Mouse (Mus musculus): ENCODE measurements around the gene Abcb9. TPM values are rescaled to one million over a fixed set of nuclear protein-coding genes. Genes with fewer than 3 reads are reported as not detected.

Abcb9 gene
- polyA plus RNA-seq, 1 experiment = 34.7 TPM

- 36% methylated on average over 12 of the region's 12 CpGs for WGBS
- no peak overlapping the region for H3K4me3 ChIP-seq (replicated peaks; ENCODE audit: insufficient read depth, low read depth, low read length)
- TF ChIP-seq POLR2A (IDR thresholded peaks at IDR 0.05; ENCODE audit: borderline replicate concordance, insufficient read depth, low read length) (no peak), CTCF (IDR thresholded peaks at IDR 0.05; ENCODE audit: borderline replicate concordance, insufficient read depth, low read depth, low read length) (no peak)
- no peak overlapping the region; the same call in 1 of the 2 replicates for H3K27ac ChIP-seq (ENCODE audit: insufficient read depth, low read length)
- no peaks in the 10 kb centered on the region for H3K27me3 ChIP-seq (ENCODE audit: control insufficient read depth, insufficient read depth, low read length)
- H3K4me1 ChIP-seq (ENCODE audit: control insufficient read depth, insufficient read depth, low read length) = peaks cover 62% of the 10 kb centered on the region
- DNase-seq = peak; percentile 54 to 63
These were observed 76.0 kb downstream of the Abcb9 start for GRCm38 (mm10) chr5:124019348-124020216.

DNA sequence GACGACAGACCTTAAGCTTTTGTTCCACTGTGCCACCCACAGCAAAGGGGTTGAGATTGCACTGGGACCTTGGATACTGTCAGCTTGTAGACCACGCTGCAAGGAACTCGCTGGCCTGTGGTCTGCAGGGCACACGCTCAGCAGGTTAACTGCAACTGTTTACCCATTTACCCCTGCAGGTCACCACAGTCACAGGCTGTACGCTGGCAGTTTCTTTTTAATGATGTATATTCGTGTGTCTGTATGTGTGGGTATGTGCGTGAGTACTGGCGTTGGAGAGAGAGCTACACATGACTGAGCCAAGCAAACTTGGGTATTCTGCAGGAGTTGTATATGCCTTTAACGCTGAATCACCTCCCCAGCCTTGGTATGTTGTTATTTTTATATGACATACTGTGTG lies 76.9 kb downstream of the Abcb9 start:
- H3K27me3 ChIP-seq (ENCODE audit: control insufficient read depth, insufficient read depth, low read length) = no peaks in the 10 kb centered on the region
- DNase-seq = no peak
- no peak overlapping the region for H3K4me3 ChIP-seq (replicated peaks; ENCODE audit: insufficient read depth, low read depth, low read length)
- H3K4me1 ChIP-seq (ENCODE audit: control insufficient read depth, insufficient read depth, low read length) = peaks cover 59% of the 10 kb centered on the region
- 71% methylated on average over 9 of the region's 9 CpGs for WGBS
- H3K27ac ChIP-seq (ENCODE audit: insufficient read depth, low read length) = no peak overlapping the region; the same call in 1 of the 2 replicates
- TF ChIP-seq CTCF (IDR thresholded peaks at IDR 0.05; ENCODE audit: borderline replicate concordance, insufficient read depth, low read depth, low read length) (no peak), POLR2A (IDR thresholded peaks at IDR 0.05; ENCODE audit: borderline replicate concordance, insufficient read depth, low read length) (no peak)

- Histone ChIP-seq H3K27ac (ENCODE audit: insufficient read depth, low read length) (no peak overlapping the region), H3K4me1 (ENCODE audit: control insufficient read depth, insufficient read depth, low read length) (peaks cover 64% of the 10 kb centered on the region), H3K4me3 (replicated peaks; ENCODE audit: insufficient read depth, low read depth, low read length) (no peak overlapping the region), H3K27me3 (ENCODE audit: control insufficient read depth, insufficient read depth, low read length) (no peaks in the 10 kb centered on the region)
- WGBS = 28% methylated on average over 9 of the region's 9 CpGs
- no peak for DNase-seq
- TF ChIP-seq POLR2A (IDR thresholded peaks at IDR 0.05; ENCODE audit: borderline replicate concordance, insufficient read depth, low read length) = no peak
- TF ChIP-seq CTCF (IDR thresholded peaks at IDR 0.05; ENCODE audit: borderline replicate concordance, insufficient read depth, low read depth, low read length) = no peak
These were observed 77.7 kb downstream of the Abcb9 start for GRCm38 (mm10) chr5:124017941-124018340.

DNA sequence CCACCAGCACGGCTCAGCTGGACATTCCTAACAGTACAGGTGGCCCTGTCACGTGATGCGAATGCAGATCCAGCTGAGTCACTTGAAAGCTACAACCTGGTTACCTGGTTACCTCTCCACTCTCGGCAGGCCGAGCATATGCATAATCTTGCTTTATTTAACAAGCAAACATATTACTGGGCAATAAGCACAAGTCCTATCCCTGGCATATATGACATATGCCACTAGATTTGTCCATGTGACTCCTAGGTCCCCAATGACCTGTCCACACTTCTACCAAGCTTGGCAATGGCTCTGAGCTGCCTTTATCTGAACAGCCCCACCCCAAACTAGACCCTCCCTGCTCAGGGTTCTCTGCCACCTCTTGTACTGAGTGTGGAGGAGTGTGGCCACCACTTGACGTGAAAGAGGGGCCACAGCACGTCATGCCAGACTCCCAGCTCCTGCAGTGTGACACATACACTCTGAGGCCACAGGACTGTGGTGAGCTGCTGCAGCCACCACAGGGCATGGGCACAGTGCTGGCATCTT lies 79.2 kb downstream of the Abcb9 start:
- no peak overlapping the region for H3K27ac ChIP-seq (ENCODE audit: insufficient read depth, low read length)
- peaks cover 70% of the 10 kb centered on the region for H3K4me1 ChIP-seq (ENCODE audit: control insufficient read depth, insufficient read depth, low read length)
- H3K27me3 ChIP-seq (ENCODE audit: control insufficient read depth, insufficient read depth, low read length) = no peaks in the 10 kb centered on the region
- DNase-seq = peak in 1 of 2 experiments; percentile 40
- WGBS = 34% methylated on average over 7 of the region's 7 CpGs
- H3K4me3 ChIP-seq (replicated peaks; ENCODE audit: insufficient read depth, low read depth, low read length) = no peak overlapping the region
- TF ChIP-seq CTCF (IDR thresholded peaks at IDR 0.05; ENCODE audit: borderline replicate concordance, insufficient read depth, low read depth, low read length) (no peak), POLR2A (IDR thresholded peaks at IDR 0.05; ENCODE audit: borderline replicate concordance, insufficient read depth, low read length) (no peak)

GRCm38 (mm10) chr5:124015727-124016126 lies 79.9 kb downstream of the Abcb9 start:
- no peak overlapping the region for H3K27ac ChIP-seq (ENCODE audit: insufficient read depth, low read length)
- H3K27me3 ChIP-seq (ENCODE audit: control insufficient read depth, insufficient read depth, low read length) = no peaks in the 10 kb centered on the region
- TF ChIP-seq CTCF (IDR thresholded peaks at IDR 0.05; ENCODE audit: borderline replicate concordance, insufficient read depth, low read depth, low read length) = no peak
- no peak for TF ChIP-seq POLR2A (IDR thresholded peaks at IDR 0.05; ENCODE audit: borderline replicate concordance, insufficient read depth, low read length)
- no peak overlapping the region for H3K4me3 ChIP-seq (replicated peaks; ENCODE audit: insufficient read depth, low read depth, low read length)
- peaks cover 72% of the 10 kb centered on the region for H3K4me1 ChIP-seq (ENCODE audit: control insufficient read depth, insufficient read depth, low read length)
- DNase-seq = peak in 1 of 2 experiments; percentile 23
- WGBS = 36% methylated on average over 2 of the region's 2 CpGs

DNA sequence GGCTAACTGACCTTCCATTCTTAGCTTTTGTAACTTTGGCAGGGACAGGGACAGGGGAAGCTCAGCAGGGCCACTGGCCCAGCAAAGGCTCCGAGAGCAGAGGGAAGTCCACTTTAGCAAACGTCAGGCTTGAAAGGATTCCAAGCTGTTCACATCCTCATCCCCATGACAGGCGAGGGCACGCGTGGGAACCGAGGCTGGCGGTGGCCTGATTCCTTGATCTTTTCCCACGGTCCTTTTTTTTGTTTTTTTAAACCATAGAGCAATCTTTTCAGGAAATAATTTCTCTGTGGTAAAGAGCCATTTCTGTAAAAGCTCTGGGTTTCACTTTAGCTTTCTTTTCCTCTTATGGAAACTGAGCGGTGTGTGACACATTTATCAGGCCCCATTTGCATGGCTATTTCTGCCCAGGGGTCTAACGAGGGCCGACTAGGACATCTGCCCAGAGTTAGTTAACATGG lies 80.8 kb downstream of the Abcb9 start:
- 12% methylated on average over 11 of the region's 11 CpGs for WGBS

GRCm38 (mm10) chr5:124014180-124014579 lies 81.4 kb downstream of the Abcb9 start:
- WGBS = 32% methylated on average over 3 of the region's 3 CpGs
- TF ChIP-seq POLR2A (IDR thresholded peaks at IDR 0.05; ENCODE audit: borderline replicate concordance, insufficient read depth, low read length) = no peak
- no peak for TF ChIP-seq CTCF (IDR thresholded peaks at IDR 0.05; ENCODE audit: borderline replicate concordance, insufficient read depth, low read depth, low read length)
- Histone ChIP-seq H3K27me3 (ENCODE audit: control insufficient read depth, insufficient read depth, low read length) (no peaks in the 10 kb centered on the region), H3K27ac (ENCODE audit: insufficient read depth, low read length) (no peak overlapping the region), H3K4me3 (replicated peaks; ENCODE audit: insufficient read depth, low read depth, low read length) (no peak overlapping the region), H3K4me1 (ENCODE audit: control insufficient read depth, insufficient read depth, low read length) (peaks cover 60% of the 10 kb centered on the region)
- no peak for DNase-seq

More for the DNA sequence above, 80.8 kb downstream of the Abcb9 start:
- no peaks in the 10 kb centered on the region for H3K27me3 ChIP-seq (ENCODE audit: control insufficient read depth, insufficient read depth, low read length)
- H3K27ac ChIP-seq (ENCODE audit: insufficient read depth, low read length) = no peak overlapping the region
- TF ChIP-seq CTCF (IDR thresholded peaks at IDR 0.05; ENCODE audit: borderline replicate concordance, insufficient read depth, low read depth, low read length) (no peak), POLR2A (IDR thresholded peaks at IDR 0.05; ENCODE audit: borderline replicate concordance, insufficient read depth, low read length) (no peak)
- H3K4me3 ChIP-seq (replicated peaks; ENCODE audit: insufficient read depth, low read depth, low read length) = no peak overlapping the region
- DNase-seq = peak in 1 of 2 experiments; percentile 63
- H3K4me1 ChIP-seq (ENCODE audit: control insufficient read depth, insufficient read depth, low read length) = peaks cover 65% of the 10 kb centered on the region

Measured in cerebellum, adult 2 months (tissue).